Mouse (Mus musculus): ENCODE measurements around the gene Gm8909. TPM values are rescaled to one million over a fixed set of nuclear protein-coding genes. Genes with fewer than 3 reads are reported as not detected.
"Not testable (repeated sequence)": the region's sequence is repeated elsewhere in the genome, so short reads cannot be mapped to it uniquely, and the experiment has no call there.

Gene Gm8909
- polyA plus RNA-seq, 2 experiments, result not detected

DNA sequence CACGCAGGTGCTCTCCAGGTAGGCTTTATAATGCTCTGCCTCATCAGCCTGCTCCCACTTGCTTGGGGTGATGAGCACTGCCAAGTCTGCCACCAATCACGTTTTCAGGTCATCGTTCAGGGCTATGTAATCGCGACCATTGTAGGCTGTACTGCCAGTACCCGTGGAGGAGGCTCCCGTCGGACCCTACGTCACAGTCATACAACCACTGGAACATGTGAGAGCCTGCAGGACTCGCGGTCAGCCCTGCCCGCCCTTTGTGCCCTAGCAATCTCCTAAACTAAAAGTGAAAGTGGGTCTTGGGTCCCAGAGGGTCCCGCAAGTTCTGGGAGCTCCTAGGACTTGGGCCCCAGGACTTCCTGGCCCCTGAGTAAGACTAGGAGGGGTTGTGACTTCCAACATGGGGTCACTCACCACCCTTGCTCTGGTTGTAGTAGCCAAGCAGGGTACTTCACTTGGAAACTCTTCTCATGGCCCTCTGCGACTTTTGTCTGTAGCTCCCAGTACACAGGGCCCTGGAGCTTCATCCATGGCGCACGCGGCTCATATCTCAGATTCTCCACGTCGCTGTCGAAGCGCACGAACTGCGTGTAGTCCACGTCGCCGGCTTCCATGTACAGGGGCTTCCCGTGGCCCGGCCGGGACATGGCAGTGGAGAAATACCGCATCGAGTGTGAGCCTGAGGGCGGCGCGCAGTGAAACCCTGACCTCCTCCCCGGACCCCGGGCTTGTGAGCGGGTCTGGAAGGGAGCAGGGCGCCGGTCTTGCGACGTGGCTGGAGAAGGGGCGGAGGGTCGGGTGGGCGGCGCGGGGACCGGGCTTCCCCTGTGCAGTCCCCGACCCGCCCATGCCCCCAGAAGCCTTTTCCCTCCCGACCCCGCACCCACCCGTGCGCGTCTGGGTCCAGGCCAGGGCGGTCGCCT, 6.9 kb downstream of the Gm8909 start:
- no peak overlapping the region for H3K4me3 ChIP-seq (ENCODE audit: insufficient read depth in 1 of 2, low read depth in 2 of 2, low read length in 2 of 2)
- H3K4me1 ChIP-seq (replicated peaks; ENCODE audit: control insufficient read depth in 2 of 2, insufficient read depth in 2 of 2, low read length in 1 of 2), result no peaks in the 10 kb centered on the region
- H3K36me3 ChIP-seq (replicated peaks; ENCODE audit: control insufficient read depth, insufficient read depth, low read depth), result no peaks in the 10 kb centered on the region
- ATAC-seq (ENCODE audit: insufficient read depth), result no peak
- H3K9ac ChIP-seq (replicated peaks), result no peak overlapping the region
- no peak for DNase-seq (ENCODE audit: low read depth in 3 of 3, low spot score in 3 of 3)
- no peak overlapping the region for H3K27ac ChIP-seq
- peaks cover 51% of the 10 kb centered on the region for H3K27me3 ChIP-seq (ENCODE audit: control insufficient read depth, insufficient read depth, low read length)
- no peaks in the 10 kb centered on the region for H3K9me3 ChIP-seq (ENCODE audit: control insufficient read depth, low read length)
- 2% methylated on average over 50 of the region's 56 CpGs for WGBS (ENCODE audit: insufficient replicate concordance)
- no peak for TF ChIP-seq EP300 (IDR thresholded peaks at IDR 0.05; ENCODE audit: low read depth)
- no peak for TF ChIP-seq CTCF (IDR thresholded peaks at IDR 0.05; ENCODE audit: low read depth)
- no peak overlapping the region for H3K4me2 ChIP-seq (ENCODE audit: low read depth)

DNA sequence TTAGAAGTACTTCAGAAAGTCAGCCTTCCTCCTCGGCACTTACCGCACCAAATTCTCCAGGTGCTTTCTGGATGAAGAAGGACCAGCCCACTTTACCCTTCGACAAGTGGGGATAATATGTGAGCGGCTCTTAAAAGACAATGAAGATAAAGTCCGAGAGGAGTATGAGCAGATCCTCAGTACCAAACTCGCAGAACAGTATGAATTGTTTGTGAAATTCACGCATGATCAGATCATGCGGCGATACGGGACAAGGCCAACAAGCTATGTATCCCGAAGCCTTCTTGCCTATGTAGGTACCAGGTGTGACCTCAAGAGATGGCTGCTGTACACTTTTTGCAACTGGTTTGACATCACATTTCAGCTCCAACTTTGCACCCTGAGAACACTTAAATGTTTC, 10.1 kb downstream of the Gm8909 start:
- not testable (repeated sequence) for H3K9ac ChIP-seq (replicated peaks); H3K4me2 ChIP-seq (ENCODE audit: low read depth); H3K36me3 ChIP-seq (replicated peaks; ENCODE audit: control insufficient read depth, insufficient read depth, low read depth); DNase-seq (ENCODE audit: low read depth in 3 of 3, low spot score in 3 of 3); H3K4me1 ChIP-seq (replicated peaks; ENCODE audit: control insufficient read depth in 2 of 2, insufficient read depth in 2 of 2, low read length in 1 of 2); H3K9me3 ChIP-seq (ENCODE audit: control insufficient read depth, low read length); H3K4me3 ChIP-seq (ENCODE audit: insufficient read depth in 1 of 2, low read depth in 2 of 2, low read length in 2 of 2); ATAC-seq (ENCODE audit: insufficient read depth); H3K27ac ChIP-seq
- H3K27me3 ChIP-seq (ENCODE audit: control insufficient read depth, insufficient read depth, low read length), result peaks cover 38% of the 10 kb centered on the region
- 14% methylated on average over 11 of the region's 11 CpGs for WGBS (ENCODE audit: insufficient replicate concordance)

DNA sequence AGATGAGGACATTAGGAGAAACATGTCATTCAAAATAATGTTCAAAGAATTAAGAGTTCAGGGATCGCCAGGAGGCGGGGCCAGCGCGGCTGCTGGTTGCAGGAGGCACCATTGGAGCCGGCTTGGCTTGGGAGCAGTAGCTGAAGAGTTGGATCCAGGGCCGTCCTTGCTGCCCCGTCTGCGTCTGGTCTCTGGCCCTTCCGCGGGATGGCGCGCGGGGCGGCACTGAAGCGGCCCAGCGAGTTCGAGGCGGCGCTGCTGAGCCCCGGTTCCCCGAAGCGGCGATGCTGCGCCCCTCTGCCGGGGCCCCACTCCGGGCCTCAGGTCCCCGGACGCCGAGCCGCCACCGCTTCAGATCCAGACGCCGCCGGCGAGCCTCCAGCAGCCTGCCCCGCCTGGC, 10.6 kb downstream of the Gm8909 start:
- not testable (repeated sequence) for H3K4me2 ChIP-seq (ENCODE audit: low read depth); H3K9ac ChIP-seq (replicated peaks); DNase-seq (ENCODE audit: low read depth in 3 of 3, low spot score in 3 of 3)

DNA sequence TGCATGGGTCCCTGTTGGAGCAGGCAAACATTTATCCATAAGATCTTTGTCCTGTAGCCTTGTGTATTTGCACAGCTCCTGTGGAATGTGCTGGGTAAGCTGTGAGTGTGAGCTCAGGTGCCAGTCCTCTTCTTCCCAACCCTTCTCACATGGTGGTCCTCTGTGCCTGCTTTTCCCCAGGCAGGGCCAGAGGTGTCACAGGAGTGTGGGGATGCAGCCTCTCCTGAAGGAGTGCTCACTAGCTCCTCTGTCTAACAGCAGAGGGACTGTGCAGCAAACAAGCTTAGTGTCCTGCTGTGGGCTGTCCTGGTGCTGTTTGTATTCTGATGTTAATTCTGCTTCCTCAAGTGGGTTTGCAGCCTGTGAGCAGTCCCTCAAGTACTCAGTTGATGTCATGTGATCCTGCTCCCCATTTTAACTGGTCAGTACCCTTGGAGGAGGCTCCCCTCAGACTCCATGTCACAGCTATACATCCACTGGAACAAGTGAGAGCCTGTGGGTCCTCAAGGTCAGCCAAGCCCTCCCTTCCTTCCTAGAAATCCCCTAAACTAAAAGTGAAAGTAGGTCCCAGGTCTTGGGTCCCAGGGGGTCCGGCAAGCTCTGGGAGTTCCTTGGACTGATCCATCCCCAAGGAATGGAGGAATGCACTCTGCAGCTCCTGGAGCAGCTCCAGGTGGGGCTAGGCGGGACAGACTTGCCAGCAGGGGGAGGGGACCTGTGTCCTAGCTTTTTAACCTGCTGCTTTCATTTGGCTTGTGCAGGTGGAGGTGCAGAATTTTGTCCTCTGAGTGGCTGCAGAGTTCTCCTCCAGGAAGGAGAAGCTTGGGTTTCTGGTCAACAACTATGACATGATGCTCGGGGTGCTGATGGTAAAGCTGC, 13.8 kb downstream of the Gm8909 start:
- Histone ChIP-seq H3K36me3 (replicated peaks; ENCODE audit: control insufficient read depth, insufficient read depth, low read depth) (no peaks in the 10 kb centered on the region), H3K27ac (no peak overlapping the region), H3K27me3 (ENCODE audit: control insufficient read depth, insufficient read depth, low read length) (peaks cover 17% of the 10 kb centered on the region), H3K4me3 (ENCODE audit: insufficient read depth in 1 of 2, low read depth in 2 of 2, low read length in 2 of 2) (no peak overlapping the region), H3K9me3 (ENCODE audit: control insufficient read depth, low read length) (no peaks in the 10 kb centered on the region), H3K4me1 (replicated peaks; ENCODE audit: control insufficient read depth in 2 of 2, insufficient read depth in 2 of 2, low read length in 1 of 2) (no peaks in the 10 kb centered on the region), H3K9ac (replicated peaks) (no peak overlapping the region), H3K4me2 (ENCODE audit: low read depth) (no peak overlapping the region)
- WGBS (ENCODE audit: insufficient replicate concordance), result 12% methylated on average over 3 of the region's 3 CpGs
- TF ChIP-seq EP300 (IDR thresholded peaks at IDR 0.05; ENCODE audit: low read depth) (no peak), CTCF (IDR thresholded peaks at IDR 0.05; ENCODE audit: low read depth) (no peak)
- no peak for DNase-seq (ENCODE audit: low read depth in 3 of 3, low spot score in 3 of 3)
- ATAC-seq (ENCODE audit: insufficient read depth), result no peak

More for the DNA sequence above, 10.6 kb downstream of the Gm8909 start:
- H3K4me3 ChIP-seq (ENCODE audit: insufficient read depth in 1 of 2, low read depth in 2 of 2, low read length in 2 of 2); H3K36me3 ChIP-seq (replicated peaks; ENCODE audit: control insufficient read depth, insufficient read depth, low read depth); ATAC-seq (ENCODE audit: insufficient read depth); H3K27ac ChIP-seq; H3K9me3 ChIP-seq (ENCODE audit: control insufficient read depth, low read length); H3K4me1 ChIP-seq (replicated peaks; ENCODE audit: control insufficient read depth in 2 of 2, insufficient read depth in 2 of 2, low read length in 1 of 2): not testable (repeated sequence)
- 2% methylated on average over 36 of the region's 36 CpGs for WGBS (ENCODE audit: insufficient replicate concordance)
- H3K27me3 ChIP-seq (ENCODE audit: control insufficient read depth, insufficient read depth, low read length), result peaks cover 38% of the 10 kb centered on the region

DNA sequence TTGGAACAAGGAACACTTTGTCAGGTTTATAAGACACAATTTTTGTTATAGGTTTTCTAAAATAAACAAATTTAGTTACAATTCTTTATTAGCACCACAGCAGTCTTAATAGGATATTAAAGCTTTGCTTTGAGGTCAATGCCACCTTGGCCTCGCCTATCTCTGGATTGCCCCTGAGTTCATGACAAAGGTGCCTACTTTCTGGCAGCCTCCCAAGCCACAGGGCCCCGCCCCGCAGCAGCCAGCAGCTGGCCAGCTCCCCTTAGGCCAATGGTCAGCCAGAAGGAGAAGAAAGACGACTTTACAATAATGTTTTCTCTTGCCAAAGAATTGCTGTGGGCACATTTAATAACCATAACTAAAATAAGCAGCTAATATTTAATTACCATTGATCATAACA, 17.1 kb downstream of the Gm8909 start:
- H3K9ac ChIP-seq (replicated peaks); H3K4me3 ChIP-seq (ENCODE audit: insufficient read depth in 1 of 2, low read depth in 2 of 2, low read length in 2 of 2); H3K36me3 ChIP-seq (replicated peaks; ENCODE audit: control insufficient read depth, insufficient read depth, low read depth); ATAC-seq (ENCODE audit: insufficient read depth); DNase-seq (ENCODE audit: low read depth in 3 of 3, low spot score in 3 of 3); H3K9me3 ChIP-seq (ENCODE audit: control insufficient read depth, low read length); H3K4me2 ChIP-seq (ENCODE audit: low read depth); H3K27ac ChIP-seq; H3K27me3 ChIP-seq (ENCODE audit: control insufficient read depth, insufficient read depth, low read length); H3K4me1 ChIP-seq (replicated peaks; ENCODE audit: control insufficient read depth in 2 of 2, insufficient read depth in 2 of 2, low read length in 1 of 2): not testable (repeated sequence)
- WGBS (ENCODE audit: insufficient replicate concordance), result 42% methylated on average over 4 of the region's 4 CpGs

DNA sequence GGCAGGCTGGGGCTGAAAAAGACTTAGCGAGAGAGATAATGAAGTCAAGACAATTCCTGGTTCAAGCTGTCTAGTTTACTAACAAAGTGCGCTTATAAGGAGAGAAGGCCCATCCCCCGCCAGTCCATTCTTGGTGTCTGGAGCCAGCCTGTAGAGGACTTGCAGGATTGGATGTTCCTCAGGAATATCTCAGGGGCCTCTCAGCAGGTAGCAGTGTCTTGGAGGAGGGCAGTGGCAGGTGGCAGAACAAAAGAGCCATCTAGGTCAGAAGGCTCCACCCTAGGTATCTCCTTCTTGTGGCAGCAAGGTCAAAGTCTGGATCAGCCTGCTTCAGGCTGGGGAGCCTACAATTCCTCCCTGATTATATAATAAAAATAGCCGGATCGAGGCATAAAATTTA, 19.9 kb downstream of the Gm8909 start:
- H3K4me1 ChIP-seq (replicated peaks; ENCODE audit: control insufficient read depth in 2 of 2, insufficient read depth in 2 of 2, low read length in 1 of 2); H3K27ac ChIP-seq; H3K9me3 ChIP-seq (ENCODE audit: control insufficient read depth, low read length); H3K4me3 ChIP-seq (ENCODE audit: insufficient read depth in 1 of 2, low read depth in 2 of 2, low read length in 2 of 2); DNase-seq (ENCODE audit: low read depth in 3 of 3, low spot score in 3 of 3); H3K36me3 ChIP-seq (replicated peaks; ENCODE audit: control insufficient read depth, insufficient read depth, low read depth); H3K9ac ChIP-seq (replicated peaks); H3K4me2 ChIP-seq (ENCODE audit: low read depth); ATAC-seq (ENCODE audit: insufficient read depth): not testable (repeated sequence)
- H3K27me3 ChIP-seq (ENCODE audit: control insufficient read depth, insufficient read depth, low read length), result peaks cover 27% of the 10 kb centered on the region
- 64% methylated on average over 5 of the region's 5 CpGs for WGBS (ENCODE audit: insufficient replicate concordance)

DNA sequence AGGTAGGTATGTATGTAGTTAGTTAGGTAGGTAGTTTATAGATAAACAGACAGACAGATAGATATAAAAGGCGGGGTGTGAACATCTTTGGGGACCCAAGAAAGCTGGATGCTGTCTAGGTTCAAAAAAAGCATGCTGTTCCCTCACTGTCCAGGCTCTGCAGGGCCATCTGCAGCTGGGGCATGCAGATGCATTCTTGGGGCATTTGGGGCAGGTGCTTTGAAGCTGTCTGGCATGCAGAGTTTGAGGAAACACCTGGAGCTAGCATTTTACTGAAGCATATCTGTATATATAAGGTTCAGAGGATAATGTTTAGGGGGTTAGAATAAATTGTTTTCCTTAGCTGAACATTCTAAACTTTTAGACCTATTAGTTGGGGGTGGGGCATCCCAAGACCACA, 21.4 kb downstream of the Gm8909 start:
- H3K9me3 ChIP-seq (ENCODE audit: control insufficient read depth, low read length); H3K4me1 ChIP-seq (replicated peaks; ENCODE audit: control insufficient read depth in 2 of 2, insufficient read depth in 2 of 2, low read length in 1 of 2); H3K36me3 ChIP-seq (replicated peaks; ENCODE audit: control insufficient read depth, insufficient read depth, low read depth); DNase-seq (ENCODE audit: low read depth in 3 of 3, low spot score in 3 of 3); ATAC-seq (ENCODE audit: insufficient read depth); H3K9ac ChIP-seq (replicated peaks); H3K4me2 ChIP-seq (ENCODE audit: low read depth); H3K27ac ChIP-seq; H3K4me3 ChIP-seq (ENCODE audit: insufficient read depth in 1 of 2, low read depth in 2 of 2, low read length in 2 of 2): not testable (repeated sequence)
- peaks cover 27% of the 10 kb centered on the region for H3K27me3 ChIP-seq (ENCODE audit: control insufficient read depth, insufficient read depth, low read length)
- 36% methylated on average over 1 of the region's 1 CpGs for WGBS (ENCODE audit: insufficient replicate concordance)
